Mouse (Mus musculus): ENCODE measurements around the gene Lrch1.

DNA sequence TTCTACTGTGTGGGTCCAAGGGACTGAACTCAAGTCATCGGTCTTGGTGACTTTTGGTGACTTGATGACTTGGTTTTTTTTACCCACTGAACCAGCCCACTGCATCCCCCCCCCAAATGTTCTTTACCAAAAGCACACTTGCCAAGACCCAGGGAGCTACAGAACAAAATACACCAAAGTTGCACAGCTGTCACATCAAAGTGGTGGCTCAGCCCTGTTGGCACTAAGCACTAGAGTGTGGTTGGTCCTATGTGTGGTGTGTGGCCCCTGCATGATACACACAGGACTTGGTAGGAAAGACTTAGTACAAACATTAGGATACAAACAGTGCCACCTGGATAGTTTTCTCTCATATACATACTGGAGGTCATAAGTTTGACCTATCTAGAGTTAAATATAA lies 113.5 kb downstream of the Lrch1 start:
- TF ChIP-seq CTCF (IDR thresholded peaks at IDR 0.05; ENCODE audit: low read depth) (no peak), EP300 (IDR thresholded peaks at IDR 0.05; ENCODE audit: low read depth) (no peak)

Data from liver, embryonic 14.5 days (tissue).